In genomic region chr2:92188744-92189143, GRCm38 (mm10) we compare ENCODE assay signal across 12 mouse cellular contexts.
DNase-seq lines count a peak whose midpoint lies in the region; ATAC-seq and TF ChIP-seq lines count a peak whose summit lies in the region.
"Had no signal": no experiment of that assay in that cellular context is flagged by ENCODE, and none has a peak within 500 bp of the region (broad histone marks: within the 10 kb centered on the region; RNA-seq: fewer than 3 reads in every experiment).

No protein-coding gene starts in this region.

- H3K9ac ChIP-seq in limb, embryonic 12.5 days (replicated peaks) = no peak overlapping the region
- H3K9ac ChIP-seq in embryonic facial prominence, embryonic 14.5 days (ENCODE audit: low read depth, low read length) = no peak overlapping the region
- H3K9ac ChIP-seq in forebrain, postnatal 0 days = no peak overlapping the region
- no peak overlapping the region for H3K9ac ChIP-seq in midbrain, embryonic 15.5 days

- peak overlapping the region; percentile 45 for H3K4me2 ChIP-seq in limb, embryonic 12.5 days
- H3K4me2 ChIP-seq in embryonic facial prominence, embryonic 14.5 days (ENCODE audit: low read depth, low read length) = peak overlapping the region; percentile 80
- H3K4me2 ChIP-seq in forebrain, postnatal 0 days (ENCODE audit: low read depth) = peak overlapping the region; percentile 11; the same call in 1 of the 2 replicates
- peak overlapping the region; percentile 22; the same call in 1 of the 2 replicates for H3K4me2 ChIP-seq in midbrain, embryonic 15.5 days

- no peaks in the 10 kb centered on the region for H3K9me3 ChIP-seq in limb, embryonic 12.5 days
- H3K9me3 ChIP-seq in limb, embryonic 10.5 days (replicated peaks) = no peaks in the 10 kb centered on the region
- no peaks in the 10 kb centered on the region for H3K9me3 ChIP-seq in embryonic facial prominence, embryonic 14.5 days (ENCODE audit: control insufficient read depth, low read length)
- no peaks in the 10 kb centered on the region for H3K9me3 ChIP-seq in forebrain, postnatal 0 days (ENCODE audit: low read length)
- no peaks in the 10 kb centered on the region for H3K9me3 ChIP-seq in midbrain, embryonic 15.5 days

- no peaks in the 10 kb centered on the region for H3K27me3 ChIP-seq in limb, embryonic 12.5 days
- no peaks in the 10 kb centered on the region for H3K27me3 ChIP-seq in limb, embryonic 10.5 days (ENCODE audit: low read depth, poor library complexity, severe bottlenecking)
- H3K27me3 ChIP-seq in embryonic facial prominence, embryonic 14.5 days (replicated peaks; ENCODE audit: control insufficient read depth, insufficient read depth, low read length) = no peaks in the 10 kb centered on the region
- no peaks in the 10 kb centered on the region for H3K27me3 ChIP-seq in forebrain, postnatal 0 days (ENCODE audit: insufficient read depth, low read length)
- no peaks in the 10 kb centered on the region for H3K27me3 ChIP-seq in midbrain, embryonic 15.5 days (replicated peaks)

- no peaks in the 10 kb centered on the region for H3K36me3 ChIP-seq in limb, embryonic 12.5 days
- H3K36me3 ChIP-seq in limb, embryonic 10.5 days = 0 out of 2 replicates have a peak, but pooled peaks cover 2% of the 10 kb centered on the region
- no peaks in the 10 kb centered on the region for H3K36me3 ChIP-seq in embryonic facial prominence, embryonic 14.5 days (ENCODE audit: control insufficient read depth, insufficient read depth, low read length)
- no peaks in the 10 kb centered on the region for H3K36me3 ChIP-seq in forebrain, postnatal 0 days (ENCODE audit: insufficient read depth)
- no peaks in the 10 kb centered on the region for H3K36me3 ChIP-seq in midbrain, embryonic 15.5 days (replicated peaks)

- WGBS in limb, embryonic 12.5 days = 76% methylated on average over 3 of the region's 3 CpGs
- WGBS in limb, embryonic 10.5 days = 87% methylated on average over 3 of the region's 3 CpGs
- 61% methylated on average over 3 of the region's 3 CpGs for WGBS in embryonic facial prominence, embryonic 14.5 days
- WGBS in forebrain, postnatal 0 days = 45% methylated on average over 3 of the region's 3 CpGs
- 55% methylated on average over 3 of the region's 3 CpGs for WGBS in midbrain, embryonic 15.5 days

- no peak for DNase-seq in limb, embryonic 10.5 days (ENCODE audit: low spot score)
- DNase-seq in embryonic facial prominence, embryonic 14.5 days (ENCODE audit: low spot score) = no peak
- DNase-seq in forebrain, postnatal 0 days = no peak
- DNase-seq in Muller cell, postnatal 12 days (ENCODE audit: inconsistent ontology term) = no peak
- DNase-seq in MN1 (ENCODE audit: low spot score) = no peak
- no peak for DNase-seq in layer of hippocampus, adult 2 months (ENCODE audit: low spot score in 2 of 2)
- DNase-seq: heart, adult 11 months; right cerebral cortex, postnatal 4 days; thymus, adult 2 months had no signal

- TF ChIP-seq CTCF in forebrain, postnatal 0 days (IDR thresholded peaks at IDR 0.05; ENCODE audit: low read depth) = no peak
- no peak for TF ChIP-seq CTCF in layer of hippocampus, adult 2 months (conservative IDR thresholded peaks at IDR 0.05)

- ATAC-seq in limb, embryonic 12.5 days (ENCODE audit: insufficient number of reproducible peaks, insufficient read depth, low FRiP score, low TSS enrichment, low read depth) = no peak
- no peak for ATAC-seq in embryonic facial prominence, embryonic 14.5 days (ENCODE audit: low read depth)
- ATAC-seq in forebrain, postnatal 0 days = no peak
- ATAC-seq in midbrain, embryonic 15.5 days (replicated peaks) = no peak
- ATAC-seq: lung, postnatal 0 days had no signal

- H3K27ac ChIP-seq in limb, embryonic 12.5 days = no peak overlapping the region
- H3K27ac ChIP-seq in limb, embryonic 10.5 days = no peak overlapping the region
- no peak overlapping the region for H3K27ac ChIP-seq in embryonic facial prominence, embryonic 14.5 days (replicated peaks; ENCODE audit: low read depth, low read length)
- no peak overlapping the region for H3K27ac ChIP-seq in forebrain, postnatal 0 days (ENCODE audit: low read depth, low read length)
- H3K27ac ChIP-seq in midbrain, embryonic 15.5 days = no peak overlapping the region
- no peak overlapping the region for H3K27ac ChIP-seq in layer of hippocampus, adult 2 months

- H3K4me1 ChIP-seq in limb, embryonic 12.5 days (replicated peaks) = peaks cover 31% of the 10 kb centered on the region
- H3K4me1 ChIP-seq in limb, embryonic 10.5 days = peaks cover 37% of the 10 kb centered on the region
- peaks cover 37% of the 10 kb centered on the region for H3K4me1 ChIP-seq in embryonic facial prominence, embryonic 14.5 days (ENCODE audit: control insufficient read depth, insufficient read depth, low read length)
- H3K4me1 ChIP-seq in forebrain, postnatal 0 days (ENCODE audit: insufficient read depth) = peaks cover 32% of the 10 kb centered on the region
- H3K4me1 ChIP-seq in midbrain, embryonic 15.5 days = peaks cover 39% of the 10 kb centered on the region

- H3K4me3 ChIP-seq in limb, embryonic 12.5 days (replicated peaks) = no peak overlapping the region
- H3K4me3 ChIP-seq in limb, embryonic 10.5 days = no peak overlapping the region
- H3K4me3 ChIP-seq in embryonic facial prominence, embryonic 14.5 days (ENCODE audit: low read depth, low read length) = 0 out of 2 replicates have a peak overlapping the region, but pooled peaks have one; percentile 5
- H3K4me3 ChIP-seq in forebrain, postnatal 0 days (ENCODE audit: low read depth, low read length) = no peak overlapping the region
- H3K4me3 ChIP-seq in midbrain, embryonic 15.5 days = no peak overlapping the region
- H3K4me3 ChIP-seq in layer of hippocampus, adult 2 months = no peak overlapping the region; the same call in 1 of the 2 replicates

Comparison
In these comparisons a context has a peak if more than half of its experiments do, and no peak if none do; other contexts are left out.
1. H3K4me2 ChIP-seq: peak in every context shown above with its lines; median percentile 80 in embryonic facial prominence, embryonic 14.5 days; 45 in limb, embryonic 12.5 days; 22 in midbrain, embryonic 15.5 days; 11 in forebrain, postnatal 0 days.